Mouse (Mus musculus) liver, postnatal 0 days (tissue): ENCODE measurements at regions not wholly inside any gene's neighbourhood (a gene's known extent, or its start where the extent isn't known, plus 50 kb on each side); places are given as distances from the start of the nearest gene placed in this dataset.

Experiments
- ATAC-seq: fragments of 200-750 bp; cut with Nextera tagmentation; 2 replicates; pipeline ENCODE4 v1.8.0; 2017; ENCODE audit warnings: mild to moderate bottlenecking, moderate library complexity
- DNase-seq: peaks from one replicate; pipeline ENCODE4 v3.0.0-alpha.2; 2016
- H3K27ac ChIP-seq: fragments of 300-500 bp; sonication (generic); 2 replicates; pipeline ENCODE4 v1.5.1; 2014; ENCODE audit warnings: antibody characterized with exemption, moderate library complexity, mild to moderate bottlenecking, low read depth
- H3K27me3 ChIP-seq: fragments of 300-500 bp; sonication (generic); 2 replicates; pipeline ENCODE4 v1.6.1; 2014; ENCODE audit warnings: low read length, control low read depth, mixed read lengths; ENCODE audit not compliant: insufficient read depth
- H3K36me3 ChIP-seq: fragments of 300-500 bp; sonication (generic); replicated peaks from 2 replicates; pipeline ENCODE4 v1.6.1; 2014; ENCODE audit warnings: mild to moderate bottlenecking, control low read depth, low read length, moderate library complexity, mixed read lengths; ENCODE audit not compliant: insufficient read depth
- H3K4me1 ChIP-seq: fragments of 300-500 bp; sonication (generic); 2 replicates; pipeline ENCODE4 v1.6.1; 2014; ENCODE audit warnings: antibody characterized with exemption, mild to moderate bottlenecking, control low read depth; ENCODE audit not compliant: insufficient read depth
- H3K4me2 ChIP-seq: fragments of 300-500 bp; sonication (generic); 2 replicates; pipeline ENCODE4 v1.6.1; 2014; ENCODE audit warnings: low read depth, mild to moderate bottlenecking, low read length, moderate library complexity, mixed read lengths
- H3K4me3 ChIP-seq: fragments of 300-500 bp; sonication (generic); 2 replicates; pipeline ENCODE4 v1.5.1; 2014; ENCODE audit warnings: low read depth, low read length
- H3K9ac ChIP-seq: fragments of 300-500 bp; sonication (generic); replicated peaks from 2 replicates; pipeline ENCODE4 v1.6.1; 2014; ENCODE audit warnings: mild to moderate bottlenecking, moderate library complexity
- H3K9me3 ChIP-seq: fragments of 300-500 bp; sonication (generic); 2 replicates; pipeline ENCODE4 v1.6.1; 2016; ENCODE audit warnings: mild to moderate bottlenecking, control low read depth, low read length, mixed read lengths
- CTCF ChIP-seq: sonication (generic); IDR thresholded peaks from 2 replicates; pipeline ENCODE4 v1.5.1; 2016; ENCODE audit warnings: antibody characterized with exemption, low read depth
- EP300 ChIP-seq: IDR thresholded peaks from 2 replicates; pipeline ENCODE4 v1.6.1; 2016; ENCODE audit warnings: antibody characterized with exemption, low read depth, mild to moderate bottlenecking
- WGBS: fragments of 180-500 bp; shearing (Covaris S2); extraction: QIAGEN DNeasy Blood & Tissue Kit; methylation state at CpG from one replicate; pipeline ENCODE4 v1.1.7; 2014; ENCODE audit not compliant: insufficient replicate concordance; 5-methylcytosine and 5-hydroxymethylcytosine counted together

DNA sequence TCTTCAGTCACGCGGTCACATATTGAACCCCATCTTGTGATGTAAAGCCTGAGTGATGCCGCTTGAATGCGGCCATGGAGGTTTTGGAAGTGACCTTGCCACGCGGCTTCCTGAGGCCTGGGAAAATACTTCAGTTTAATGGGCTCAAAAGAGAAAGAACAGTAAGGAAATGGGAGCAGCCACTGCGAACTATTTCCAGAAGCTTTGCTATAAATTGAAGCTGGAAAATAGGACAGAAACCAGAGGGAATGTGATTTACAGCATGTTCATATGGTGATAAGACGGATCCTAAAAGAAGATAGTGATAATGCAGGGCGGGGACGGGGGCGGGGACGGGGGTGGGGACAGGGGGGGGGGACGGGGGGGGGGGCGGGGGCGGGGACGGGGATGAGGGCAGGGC is 52.7 kb upstream of the Trpc4 start:
- DNase-seq (no peak), ATAC-seq (no peak)
- Histone ChIP-seq H3K27me3 (no peaks in the 10 kb centered on the region), H3K36me3 (no peaks in the 10 kb centered on the region), H3K27ac (no peak overlapping the region), H3K4me2 (no peak overlapping the region), H3K9me3 (no peaks in the 10 kb centered on the region), H3K4me1 (no peaks in the 10 kb centered on the region), H3K4me3 (no peak overlapping the region), H3K9ac (no peak overlapping the region)
- WGBS = 86% methylated on average over 10 of the region's 16 CpGs
- no peak for TF ChIP-seq CTCF
- TF ChIP-seq EP300 = no peak

- Histone ChIP-seq H3K27me3 (no peaks in the 10 kb centered on the region), H3K9ac (no peak overlapping the region), H3K27ac (no peak overlapping the region), H3K36me3 (no peaks in the 10 kb centered on the region), H3K9me3 (no peaks in the 10 kb centered on the region), H3K4me3 (no peak overlapping the region), H3K4me2 (no peak overlapping the region), H3K4me1 (no peaks in the 10 kb centered on the region)
- TF ChIP-seq EP300 (no peak), CTCF (no peak)
- DNase-seq (no peak), ATAC-seq (no peak)
- 62% methylated on average over 6 of the region's 6 CpGs for WGBS
These were observed 72.2 kb upstream of the Trpc4 start for GRCm38 (mm10) chr3:54083634-54084033.

- TF ChIP-seq CTCF (no peak), EP300 (no peak)
- Histone ChIP-seq H3K27ac (no peak overlapping the region), H3K4me2 (no peak overlapping the region), H3K4me3 (no peak overlapping the region), H3K9me3 (no peaks in the 10 kb centered on the region), H3K9ac (no peak overlapping the region), H3K4me1 (no peaks in the 10 kb centered on the region), H3K36me3 (no peaks in the 10 kb centered on the region), H3K27me3 (no peaks in the 10 kb centered on the region)
- DNase-seq (no peak), ATAC-seq (no peak)
- 59% methylated on average over 5 of the region's 5 CpGs for WGBS
These were observed 79.4 kb upstream of the Trpc4 start for GRCm38 (mm10) chr3:54076461-54076860.

DNA sequence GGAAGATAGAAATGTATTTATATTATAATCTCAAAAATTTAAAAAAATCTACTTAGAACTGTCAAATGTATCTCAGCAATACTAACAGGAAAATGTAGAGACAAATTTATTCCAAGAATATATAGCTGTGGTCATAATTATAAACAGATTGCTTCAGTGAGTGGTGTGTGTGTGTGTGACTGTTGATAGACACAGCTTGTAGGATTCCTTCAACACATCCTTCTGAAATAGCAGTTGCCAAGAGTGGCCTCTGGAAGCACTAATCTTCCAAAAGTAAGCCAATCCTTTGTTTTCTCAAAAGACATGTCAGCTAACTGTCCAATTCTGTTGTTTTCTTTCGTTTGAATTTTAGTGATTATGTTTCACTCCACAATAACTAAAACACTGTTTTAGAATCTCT is 95.2 kb upstream of the Trpc4 start:
- Histone ChIP-seq H3K27me3 (no peaks in the 10 kb centered on the region), H3K4me3 (no peak overlapping the region), H3K9ac (no peak overlapping the region), H3K4me1 (no peaks in the 10 kb centered on the region), H3K36me3 (no peaks in the 10 kb centered on the region), H3K27ac (no peak overlapping the region), H3K9me3 (no peaks in the 10 kb centered on the region), H3K4me2 (no peak overlapping the region)
- no peak for ATAC-seq
- TF ChIP-seq CTCF (no peak), EP300 (no peak)
- no peak for DNase-seq
- WGBS = 58% methylated on average over 1 of the region's 1 CpGs

DNA sequence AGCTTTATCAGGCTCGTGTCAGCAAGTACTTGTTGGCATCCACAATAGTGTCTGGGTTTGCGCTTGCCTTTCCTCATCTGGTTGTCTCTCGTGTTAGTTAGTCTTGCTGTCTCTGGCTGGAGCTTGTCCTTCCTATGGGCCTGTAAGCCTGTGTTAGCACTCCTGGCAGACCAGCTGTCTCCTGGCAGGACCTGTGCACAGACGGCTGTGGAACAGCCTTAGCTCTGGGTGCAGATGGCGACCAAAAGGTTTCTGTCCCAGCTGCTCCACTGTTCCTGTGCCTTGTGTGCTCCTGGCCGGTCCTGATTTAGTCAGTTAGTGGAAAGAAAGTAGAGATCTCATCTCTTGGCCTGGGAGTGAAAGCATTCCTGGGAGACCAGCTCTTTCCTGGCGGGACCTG is 101.5 kb upstream of the Trpc4 start:
- Histone ChIP-seq H3K9me3 (no peaks in the 10 kb centered on the region), H3K9ac (no peak overlapping the region), H3K4me2 (no peak overlapping the region), H3K4me1 (no peaks in the 10 kb centered on the region), H3K4me3 (no peak overlapping the region), H3K36me3 (no peaks in the 10 kb centered on the region), H3K27me3 (no peaks in the 10 kb centered on the region), H3K27ac (no peak overlapping the region)
- DNase-seq = no peak
- 72% methylated on average over 7 of the region's 7 CpGs for WGBS
- no peak for ATAC-seq
- TF ChIP-seq CTCF = no peak
- TF ChIP-seq EP300 = no peak

DNA sequence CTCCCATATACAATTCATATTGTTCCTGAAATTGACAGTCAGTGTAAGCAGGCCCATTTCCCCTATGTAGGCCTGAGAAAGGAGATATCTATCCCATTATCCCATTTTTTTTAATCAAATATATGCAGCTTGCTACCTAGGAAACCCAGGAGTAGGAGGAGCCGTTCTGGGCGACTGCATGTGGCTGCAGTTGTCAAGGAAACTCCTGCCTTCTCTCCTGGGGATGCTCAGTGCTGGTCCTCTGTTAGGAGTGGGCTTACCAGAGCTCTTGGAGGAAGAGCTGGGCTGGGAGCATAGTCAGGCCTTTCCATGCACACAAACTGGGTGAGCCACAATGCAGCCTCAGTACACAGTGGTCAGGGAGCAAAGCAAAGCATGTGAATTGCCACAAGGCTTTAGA is 106.5 kb upstream of the Trpc4 start:
- ATAC-seq (no peak), DNase-seq (no peak)
- H3K9me3 ChIP-seq = no peaks in the 10 kb centered on the region
- H3K4me3 ChIP-seq = no peak overlapping the region
- 41% methylated on average over 2 of the region's 2 CpGs for WGBS
- no peak overlapping the region for H3K4me2 ChIP-seq
- no peaks in the 10 kb centered on the region for H3K4me1 ChIP-seq
- TF ChIP-seq EP300 (no peak), CTCF (no peak)
- H3K36me3 ChIP-seq = no peaks in the 10 kb centered on the region
- no peaks in the 10 kb centered on the region for H3K27me3 ChIP-seq
- no peak overlapping the region for H3K9ac ChIP-seq
- H3K27ac ChIP-seq = no peak overlapping the region

DNA sequence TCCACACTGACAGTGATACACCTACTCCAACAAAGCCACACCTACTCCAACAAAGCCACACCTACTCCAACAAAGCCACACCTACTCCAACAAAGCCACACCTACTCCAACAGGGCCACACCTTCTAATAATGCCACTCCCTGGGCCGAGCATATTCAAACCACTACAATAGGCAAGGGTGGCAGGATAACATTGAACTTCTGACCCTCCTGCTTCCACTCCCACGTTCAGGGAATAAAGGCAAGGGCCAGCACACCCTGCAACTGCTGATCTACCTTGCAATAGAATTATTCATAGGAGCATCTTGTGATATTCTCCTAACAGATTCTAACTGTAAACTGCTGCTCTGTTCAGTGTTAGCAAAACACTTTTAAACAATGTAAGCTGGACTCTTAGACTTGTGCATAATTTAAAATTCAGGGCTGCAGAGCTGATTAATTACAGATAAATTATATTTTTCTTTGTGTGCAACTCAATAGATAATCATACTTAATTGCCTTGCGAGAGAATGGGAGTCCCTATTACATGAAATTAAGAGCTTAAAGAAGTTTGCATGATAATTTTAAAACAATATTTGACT is 107.7 kb upstream of the Trpc4 start:
- H3K9ac ChIP-seq = no peak overlapping the region
- no peak overlapping the region for H3K4me3 ChIP-seq
- no peak overlapping the region for H3K4me2 ChIP-seq
- no peaks in the 10 kb centered on the region for H3K36me3 ChIP-seq
- 58% methylated on average over 3 of the region's 3 CpGs for WGBS
- no peak for DNase-seq
- TF ChIP-seq CTCF (no peak), EP300 (no peak)
- H3K4me1 ChIP-seq = no peaks in the 10 kb centered on the region
- no peaks in the 10 kb centered on the region for H3K27me3 ChIP-seq
- H3K9me3 ChIP-seq = no peaks in the 10 kb centered on the region
- no peak for ATAC-seq
- H3K27ac ChIP-seq = no peak overlapping the region
